In genomic region chr6:29484716-29485559, GRCm38 (mm10) we compare ENCODE assay signal across 8 mouse cellular contexts. TPM values are rescaled to one million over a fixed set of nuclear protein-coding genes. Genes with fewer than 3 reads are reported as not detected.
DNase-seq lines count a peak whose midpoint lies in the region; ATAC-seq and TF ChIP-seq lines count a peak whose summit lies in the region.

No protein-coding gene starts in this region.

- peak overlapping the region; percentile 34 for H3K4me3 ChIP-seq in forebrain, embryonic 12.5 days (replicated peaks)
- 0 out of 2 replicates have a peak overlapping the region, but pooled peaks have one; percentile 15 for H3K4me3 ChIP-seq in hindbrain, embryonic 14.5 days (replicated peaks; ENCODE audit: low read length)
- H3K4me3 ChIP-seq in limb, embryonic 10.5 days: peak overlapping the region; percentile 43
- H3K4me3 ChIP-seq in midbrain, embryonic 10.5 days: peak overlapping the region; percentile 56
- peak overlapping the region; percentile 51 for H3K4me3 ChIP-seq in spleen, adult 2 months (ENCODE audit: extremely low read depth, insufficient read depth, insufficient read length)

- DNase-seq in adrenal gland, adult (ENCODE audit: inconsistent age in 2 of 2, low spot score in 1 of 2): peak; percentile 51 to 84
- DNase-seq in adrenal gland, adult 8-10 months: no peak
- DNase-seq in c-Kit-negative CD71-positive TER-119-positive erythroid progenitor cells, embryonic 14.5 days (ENCODE audit: low read depth, low spot score): peak; percentile 22
- DNase-seq in hindbrain, embryonic 14.5 days (ENCODE audit: low spot score): peak; percentile 81
- peak; percentile 93 for DNase-seq in limb, embryonic 10.5 days (ENCODE audit: low spot score)
- peak; percentile 91 for DNase-seq in midbrain, embryonic 10.5 days (ENCODE audit: low spot score)
- peak; percentile 18 to 61 for DNase-seq in spleen, adult 2 months (ENCODE audit: low read depth in 1 of 2, low spot score in 2 of 2)

- no peak for TF ChIP-seq POLR2A in spleen, adult 2 months (IDR thresholded peaks at IDR 0.05; ENCODE audit: low read depth, low read length)

- H3K27ac ChIP-seq in forebrain, embryonic 12.5 days: no peak overlapping the region
- H3K27ac ChIP-seq in hindbrain, embryonic 14.5 days: no peak overlapping the region
- H3K27ac ChIP-seq in limb, embryonic 10.5 days: peak overlapping the region; percentile 21; the same call in 1 of the 2 replicates
- no peak overlapping the region; the same call in 1 of the 2 replicates for H3K27ac ChIP-seq in midbrain, embryonic 10.5 days (replicated peaks)
- H3K27ac ChIP-seq in spleen, adult 2 months (ENCODE audit: insufficient read depth, low read length): no peak overlapping the region

- WGBS in forebrain, embryonic 12.5 days: 7% methylated on average over 26 of the region's 26 CpGs
- 9% methylated on average over 26 of the region's 26 CpGs for WGBS in hindbrain, embryonic 14.5 days
- 8% methylated on average over 26 of the region's 26 CpGs for WGBS in limb, embryonic 10.5 days
- 7% methylated on average over 26 of the region's 26 CpGs for WGBS in midbrain, embryonic 10.5 days
- WGBS in spleen, adult 2 months: 8% methylated on average over 26 of the region's 26 CpGs

- H3K27me3 ChIP-seq in forebrain, embryonic 12.5 days: peaks cover 18% of the 10 kb centered on the region
- H3K27me3 ChIP-seq in hindbrain, embryonic 14.5 days (ENCODE audit: control insufficient read depth, insufficient read depth, low read length): peaks cover 5% of the 10 kb centered on the region; the same call in 1 of the 2 replicates
- peaks cover 3% of the 10 kb centered on the region; the same call in 1 of the 2 replicates for H3K27me3 ChIP-seq in limb, embryonic 10.5 days (ENCODE audit: low read depth, poor library complexity, severe bottlenecking)
- H3K27me3 ChIP-seq in midbrain, embryonic 10.5 days (ENCODE audit: low read depth, poor library complexity, severe bottlenecking): peaks cover 41% of the 10 kb centered on the region
- no peaks in the 10 kb centered on the region for H3K27me3 ChIP-seq in spleen, adult 2 months (ENCODE audit: control insufficient read depth, insufficient read depth, low read length)

- H3K4me2 ChIP-seq in forebrain, embryonic 12.5 days: peak overlapping the region; percentile 60
- peak overlapping the region; percentile 52 for H3K4me2 ChIP-seq in hindbrain, embryonic 14.5 days (replicated peaks)

- no peaks in the 10 kb centered on the region for H3K9me3 ChIP-seq in forebrain, embryonic 12.5 days
- H3K9me3 ChIP-seq in hindbrain, embryonic 14.5 days (ENCODE audit: control insufficient read depth, low read length): no peaks in the 10 kb centered on the region
- H3K9me3 ChIP-seq in limb, embryonic 10.5 days (replicated peaks): no peaks in the 10 kb centered on the region
- H3K9me3 ChIP-seq in midbrain, embryonic 10.5 days (replicated peaks): no peaks in the 10 kb centered on the region

- peak; percentile 58 for ATAC-seq in forebrain, embryonic 12.5 days (ENCODE audit: low FRiP score)
- peak; percentile 51; the same call in 1 of the 2 replicates for ATAC-seq in hindbrain, embryonic 14.5 days (ENCODE audit: low FRiP score)

- H3K9ac ChIP-seq in forebrain, embryonic 12.5 days: peak overlapping the region; percentile 44
- peak overlapping the region; percentile 20; the same call in 1 of the 2 replicates for H3K9ac ChIP-seq in hindbrain, embryonic 14.5 days

- peak; percentile 85; the same call in 1 of the 2 replicates for TF ChIP-seq CTCF in spleen, adult 2 months (IDR thresholded peaks at IDR 0.05; ENCODE audit: extremely low read depth, insufficient read depth, insufficient read length, insufficient replicate concordance)

- H3K4me1 ChIP-seq in forebrain, embryonic 12.5 days: peaks cover 7% of the 10 kb centered on the region
- 0 out of 2 replicates have a peak, but pooled peaks cover 7% of the 10 kb centered on the region for H3K4me1 ChIP-seq in hindbrain, embryonic 14.5 days (replicated peaks; ENCODE audit: control insufficient read depth, insufficient read depth, low read length)
- peaks cover 23% of the 10 kb centered on the region for H3K4me1 ChIP-seq in limb, embryonic 10.5 days
- peaks cover 13% of the 10 kb centered on the region for H3K4me1 ChIP-seq in midbrain, embryonic 10.5 days
- H3K4me1 ChIP-seq in spleen, adult 2 months (ENCODE audit: control insufficient read depth, insufficient read depth, insufficient read length): peaks cover 3% of the 10 kb centered on the region; the same call in 1 of the 2 replicates

- no peaks in the 10 kb centered on the region for H3K36me3 ChIP-seq in forebrain, embryonic 12.5 days (replicated peaks)
- no peaks in the 10 kb centered on the region for H3K36me3 ChIP-seq in hindbrain, embryonic 14.5 days (replicated peaks; ENCODE audit: control insufficient read depth, insufficient read depth)
- H3K36me3 ChIP-seq in limb, embryonic 10.5 days: peaks cover 60% of the 10 kb centered on the region
- no peaks in the 10 kb centered on the region for H3K36me3 ChIP-seq in midbrain, embryonic 10.5 days
- H3K36me3 ChIP-seq in spleen, adult 2 months (ENCODE audit: control insufficient read depth, insufficient read depth, low read length): no peaks in the 10 kb centered on the region

RNA-seq across cellular contexts. Expression of gene Atp6v1fnb, which starts 13.7 kb away (rescaled TPM):
- total RNA-seq in adrenal gland, adult 8-10 months (2022): 1 to 10 TPM in 1 of 4 experiments, under 1 TPM in 2, not detected in 1; 0.38 to 1.5 (median 0.91) TPM
- 0.37 TPM in 1 of 2 replicates, not detected in the other for polyA plus RNA-seq in forebrain, embryonic 12.5 days (2016; fragmentation: Nextera tagmentation; extraction: Ambion mirVana)
- 0.70 TPM in 1 of 2 replicates, not detected in the other for polyA plus RNA-seq in hindbrain, embryonic 14.5 days (2014; fragmentation: Nextera tagmentation; extraction: Ambion mirVana)
- polyA plus RNA-seq in limb, embryonic 10.5 days (2016; fragmentation: Nextera tagmentation; extraction: Ambion mirVana): 0.34 TPM in 1 of 2 replicates, not detected in the other
- polyA plus RNA-seq in midbrain, embryonic 10.5 days (2016; fragmentation: Nextera tagmentation; extraction: Ambion mirVana): not detected in 2 replicates
- polyA plus RNA-seq in spleen, adult 2 months (2012; rRNA removed): 0.34 TPM in 1 of 2 replicates, not detected in the other

RNA-seq across cellular contexts. Expression of gene Atp6v1f, which starts 17.4 kb away (rescaled TPM):
- total RNA-seq in adrenal gland, adult 8-10 months (2022): 100 to 1,000 TPM; 218 to 251 (median 230) TPM
- polyA plus RNA-seq in forebrain, embryonic 12.5 days (2016; fragmentation: Nextera tagmentation; extraction: Ambion mirVana): 196 and 197 TPM in 2 replicates
- 319 and 346 TPM in 2 replicates for polyA plus RNA-seq in hindbrain, embryonic 14.5 days (2014; fragmentation: Nextera tagmentation; extraction: Ambion mirVana)
- polyA plus RNA-seq in limb, embryonic 10.5 days (2016; fragmentation: Nextera tagmentation; extraction: Ambion mirVana): 185 and 196 TPM in 2 replicates
- 202 and 219 TPM in 2 replicates for polyA plus RNA-seq in midbrain, embryonic 10.5 days (2016; fragmentation: Nextera tagmentation; extraction: Ambion mirVana)
- 182 and 226 TPM in 2 replicates for polyA plus RNA-seq in spleen, adult 2 months (2012; rRNA removed)

RNA-seq across cellular contexts. Expression of gene Kcp, which starts 22.8 kb away (rescaled TPM):
- 1 to 10 TPM; 1.7 to 2.5 (median 1.8) TPM for total RNA-seq in adrenal gland, adult 8-10 months (2022)
- 9.4 and 10.8 TPM in 2 replicates for polyA plus RNA-seq in forebrain, embryonic 12.5 days (2016; fragmentation: Nextera tagmentation; extraction: Ambion mirVana)
- 16.3 and 19.9 TPM in 2 replicates for polyA plus RNA-seq in hindbrain, embryonic 14.5 days (2014; fragmentation: Nextera tagmentation; extraction: Ambion mirVana)
- polyA plus RNA-seq in limb, embryonic 10.5 days (2016; fragmentation: Nextera tagmentation; extraction: Ambion mirVana): 37.2 and 43.9 TPM in 2 replicates
- polyA plus RNA-seq in midbrain, embryonic 10.5 days (2016; fragmentation: Nextera tagmentation; extraction: Ambion mirVana): 11.4 and 13.7 TPM in 2 replicates
- 10.1 and 10.2 TPM in 2 replicates for polyA plus RNA-seq in spleen, adult 2 months (2012; rRNA removed)

RNA-seq across cellular contexts. Expression of gene Irf5, which starts 41.5 kb away (rescaled TPM):
- 1 to 10 TPM; 5.1 to 7.8 (median 7.7) TPM for total RNA-seq in adrenal gland, adult 8-10 months (2022)
- 0.95 and 1.3 TPM in 2 replicates for polyA plus RNA-seq in forebrain, embryonic 12.5 days (2016; fragmentation: Nextera tagmentation; extraction: Ambion mirVana)
- polyA plus RNA-seq in hindbrain, embryonic 14.5 days (2014; fragmentation: Nextera tagmentation; extraction: Ambion mirVana): 1.5 and 1.7 TPM in 2 replicates
- 3.2 and 4.2 TPM in 2 replicates for polyA plus RNA-seq in limb, embryonic 10.5 days (2016; fragmentation: Nextera tagmentation; extraction: Ambion mirVana)
- polyA plus RNA-seq in midbrain, embryonic 10.5 days (2016; fragmentation: Nextera tagmentation; extraction: Ambion mirVana): 2.1 and 2.2 TPM in 2 replicates
- 136 and 178 TPM in 2 replicates for polyA plus RNA-seq in spleen, adult 2 months (2012; rRNA removed)

RNA-seq across cellular contexts. Expression of gene Flnc, which starts 51.9 kb away (rescaled TPM):
- total RNA-seq in adrenal gland, adult 8-10 months (2022): 1 to 10 TPM; 2.9 to 8.6 (median 5.2) TPM
- polyA plus RNA-seq in forebrain, embryonic 12.5 days (2016; fragmentation: Nextera tagmentation; extraction: Ambion mirVana): 4.1 and 4.5 TPM in 2 replicates
- 4.8 and 6.8 TPM in 2 replicates for polyA plus RNA-seq in hindbrain, embryonic 14.5 days (2014; fragmentation: Nextera tagmentation; extraction: Ambion mirVana)
- polyA plus RNA-seq in limb, embryonic 10.5 days (2016; fragmentation: Nextera tagmentation; extraction: Ambion mirVana): 3.7 and 5.6 TPM in 2 replicates
- 2.8 and 4.1 TPM in 2 replicates for polyA plus RNA-seq in midbrain, embryonic 10.5 days (2016; fragmentation: Nextera tagmentation; extraction: Ambion mirVana)
- polyA plus RNA-seq in spleen, adult 2 months (2012; rRNA removed): 0.32 and 0.38 TPM in 2 replicates
